Mouse (Mus musculus): ENCODE measurements at regions not wholly inside any gene's neighbourhood (a gene's known extent, or its start where the extent isn't known, plus 50 kb on each side); places are given as distances from the start of the nearest gene placed in this dataset.

DNA sequence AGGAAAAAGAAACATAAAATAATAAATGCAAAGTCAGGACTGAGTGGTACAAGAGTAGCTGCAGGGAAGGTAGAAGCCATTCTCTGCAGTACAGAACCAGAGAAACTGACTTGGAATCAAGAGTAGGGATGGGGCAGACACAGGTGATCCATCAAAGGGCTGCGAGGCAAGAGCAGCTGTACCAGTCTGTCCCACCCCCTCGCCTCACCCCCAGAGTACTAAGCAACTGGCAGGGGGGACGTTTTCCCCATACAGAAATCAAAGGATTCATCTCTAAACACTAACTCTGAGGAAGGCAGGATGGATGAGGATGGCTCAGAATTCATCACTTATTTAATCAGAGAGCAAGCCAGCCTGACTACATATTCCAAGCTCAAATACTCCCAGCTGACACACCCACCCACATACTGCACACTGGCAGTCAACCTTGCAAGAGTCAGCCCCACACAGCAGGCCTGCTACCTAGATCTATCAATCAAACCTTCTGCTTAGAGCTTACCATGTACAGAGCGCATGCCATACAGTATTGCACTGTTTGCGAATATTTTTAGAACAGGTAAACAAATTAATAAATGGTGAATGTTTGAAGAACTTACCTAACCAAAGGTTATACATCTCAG lies 180.5 kb upstream of the Plcz1 start:
- no peak for TF ChIP-seq CTCF (IDR thresholded peaks at IDR 0.05; ENCODE audit: low read depth)
- TF ChIP-seq EP300 (optimal IDR thresholded peaks at IDR 0.05) = no peak

All from stomach, postnatal 0 days (tissue).